Mouse (Mus musculus) liver, adult 2 months (tissue): ENCODE measurements around the gene Ccn2. TPM values are rescaled to one million over a fixed set of nuclear protein-coding genes. Genes with fewer than 3 reads are reported as not detected.

Experiments
- DNase-seq: peaks from one replicate; pipeline ENCODE4 v3.0.0-alpha.2; 2011; ENCODE audit warnings: low read depth, low spot score; ENCODE audit errors: extremely low read depth
- H3K27ac ChIP-seq: fragments of 200-500 bp; replicated peaks from 2 replicates; pipeline ENCODE4 v1.5.1; 2012; ENCODE audit warnings: low read depth, mild to moderate bottlenecking, control low read depth, inconsistent platforms, low read length; ENCODE audit not compliant: insufficient read depth
- H3K27me3 ChIP-seq: fragments of 200-500 bp; 2 replicates; pipeline ENCODE4 v1.6.1; 2012; ENCODE audit warnings: mild to moderate bottlenecking, moderate library complexity, low read length, inconsistent platforms; ENCODE audit not compliant: control insufficient read depth, insufficient read depth
- H3K36me3 ChIP-seq: fragments of 200-500 bp; 2 replicates; pipeline ENCODE4 v1.6.1; 2012; ENCODE audit warnings: low read length, inconsistent platforms; ENCODE audit not compliant: control insufficient read depth, insufficient read depth
- H3K4me1 ChIP-seq: fragments of 200-500 bp; 2 replicates; pipeline ENCODE4 v1.6.1; 2011; ENCODE audit warnings: low read length; ENCODE audit not compliant: control insufficient read depth, insufficient read depth
- H3K4me3 ChIP-seq: fragments of 200-500 bp; 2 replicates; pipeline ENCODE4 v1.5.1; 2011; ENCODE audit warnings: low read depth, mild to moderate bottlenecking, control low read depth, low read length, moderate library complexity; ENCODE audit not compliant: insufficient read depth
- H3K79me2 ChIP-seq: fragments of 200-500 bp; 2 replicates; pipeline ENCODE4 v1.6.1; 2012; ENCODE audit warnings: inconsistent platforms, mild to moderate bottlenecking, low read length, moderate library complexity; ENCODE audit not compliant: control insufficient read depth, insufficient read depth
- H3K9ac ChIP-seq: fragments of 200-500 bp; 2 replicates; pipeline ENCODE4 v1.6.1; 2012; ENCODE audit warnings: low read depth, mild to moderate bottlenecking, control low read depth, inconsistent platforms, low read length
- CTCF ChIP-seq: fragments of 200-500 bp; IDR thresholded peaks from 2 replicates; pipeline ENCODE4 v1.5.1; 2011; ENCODE audit warnings: low read depth, low read length, control low read depth
- POLR2A ChIP-seq: fragments of 200-500 bp; IDR thresholded peaks from 2 replicates; pipeline ENCODE4 v1.6.1; 2011; ENCODE audit warnings: low read length, control low read depth; ENCODE audit not compliant: insufficient read depth; ENCODE audit errors: extremely low read depth
- WGBS: fragments of 180-500 bp; shearing (Covaris S2); methylation state at CpG from one replicate; pipeline ENCODE4 v1.1.7; 2018; 5-methylcytosine and 5-hydroxymethylcytosine counted together
- polyA plus RNA-seq: library from polyadenylated mRNA; depleted of rRNA; stranded (reverse); fragments of >200 nt; gene quantifications from 2 replicates; pipeline ENCODE4 v1.2.3, GENCODE M21; 2012; rRNA removed
- total RNA-seq: library from RNA; depleted of rRNA; stranded (reverse); fragments of >200 nt; gene quantifications from 2 replicates; pipeline ENCODE4 v1.2.3, GENCODE M21; 2014; rRNA removed

Gene Ccn2
- 6.6 and 20.5 TPM in 2 replicates for total RNA-seq
- polyA plus RNA-seq = 4.0 and 4.4 TPM in 2 replicates

DNA sequence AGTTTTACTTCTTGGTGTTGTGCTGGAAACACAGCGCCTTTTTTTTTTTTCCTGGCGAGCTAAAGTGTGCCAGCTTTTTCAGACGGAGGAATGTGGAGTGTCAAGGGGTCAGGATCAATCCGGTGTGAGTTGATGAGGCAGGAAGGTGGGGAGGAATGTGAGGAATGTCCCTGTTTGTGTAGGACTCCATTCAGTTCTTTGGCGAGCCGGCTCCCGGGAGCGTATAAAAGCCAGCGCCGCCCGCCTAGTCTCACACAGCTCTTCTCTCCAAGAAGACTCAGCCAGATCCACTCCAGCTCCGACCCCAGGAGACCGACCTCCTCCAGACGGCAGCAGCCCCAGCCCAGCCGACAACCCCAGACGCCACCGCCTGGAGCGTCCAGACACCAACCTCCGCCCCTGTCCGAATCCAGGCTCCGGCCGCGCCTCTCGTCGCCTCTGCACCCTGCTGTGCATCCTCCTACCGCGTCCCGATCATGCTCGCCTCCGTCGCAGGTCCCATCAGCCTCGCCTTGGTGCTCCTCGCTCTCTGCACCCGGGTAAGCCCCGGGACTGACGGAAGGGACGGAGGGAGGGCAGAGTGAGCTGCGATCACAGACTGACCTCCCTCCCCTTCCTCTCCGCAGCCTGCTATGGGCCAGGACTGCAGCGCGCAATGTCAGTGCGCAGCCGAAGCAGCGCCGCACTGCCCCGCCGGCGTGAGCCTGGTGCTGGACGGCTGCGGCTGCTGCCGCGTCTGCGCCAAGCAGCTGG, at the start of gene Ccn2:
Ccn2 (plus strand) TSS at position 193 of the 753 bp plus-strand sequence.
- Histone ChIP-seq H3K4me3 (peak within 1 kb of the TSS; percentile 63), H3K27me3 (no peaks in the 10 kb centered on the region; the same call in 1 of the 2 replicates), H3K9ac (peak within 1 kb of the TSS; percentile 64), H3K27ac (peak within 1 kb of the TSS; percentile 35), H3K4me1 (no peaks in the 10 kb centered on the region), H3K79me2 (no peaks in the 10 kb centered on the region), H3K36me3 (no peaks in the 10 kb centered on the region)
- peak; percentile 25; the same call in 1 of the 2 replicates for TF ChIP-seq POLR2A
- TF ChIP-seq CTCF = no peak
- peak; percentile 40 for DNase-seq
- WGBS = 2% methylated on average over 53 of the region's 53 CpGs

DNA sequence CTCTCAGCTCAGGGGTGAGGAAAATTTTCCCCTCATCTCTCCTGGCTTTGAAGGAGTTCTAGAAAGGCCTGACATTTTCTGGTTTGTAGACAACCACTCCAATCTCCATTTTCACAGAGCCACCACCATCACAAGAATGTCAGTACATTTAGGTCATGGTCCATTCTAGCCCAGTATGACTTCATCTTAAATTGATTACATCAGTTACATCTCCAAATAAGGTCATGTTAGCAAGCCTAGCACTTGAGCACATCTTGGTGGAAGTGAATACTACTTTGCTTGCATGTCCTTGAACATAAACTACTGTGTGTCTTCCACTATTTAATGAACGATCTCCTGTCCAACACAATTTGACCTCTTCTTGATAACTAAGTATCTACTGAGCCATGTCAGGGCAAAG, 42.4 kb upstream of the Ccn2 start:
- Histone ChIP-seq H3K4me1 (no peaks in the 10 kb centered on the region), H3K36me3 (no peaks in the 10 kb centered on the region), H3K27ac (no peak overlapping the region), H3K27me3 (no peaks in the 10 kb centered on the region), H3K4me3 (no peak overlapping the region), H3K9ac (no peak overlapping the region), H3K79me2 (no peaks in the 10 kb centered on the region)
- 75% methylated on average over 1 of the region's 1 CpGs for WGBS
- DNase-seq = no peak
- TF ChIP-seq CTCF (no peak), POLR2A (no peak)

DNA sequence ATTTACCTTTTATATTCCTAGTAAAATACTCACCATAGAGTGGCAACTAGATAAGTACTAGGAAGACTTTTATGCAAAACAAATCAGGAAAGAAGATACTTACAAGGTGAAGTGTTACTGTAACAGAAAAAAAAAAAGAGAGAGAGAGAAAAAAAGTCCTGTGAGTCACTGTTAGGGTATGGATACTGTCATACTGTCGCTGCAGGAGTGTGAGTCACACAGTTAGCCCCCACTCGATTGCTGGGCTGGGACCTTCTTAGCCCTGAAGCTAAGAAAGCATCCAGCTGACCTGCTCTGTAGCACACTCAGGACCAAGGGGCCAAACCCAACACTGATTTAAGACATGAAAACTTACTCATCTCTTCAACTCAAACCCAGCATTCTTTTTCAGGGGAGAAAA, 41.2 kb upstream of the Ccn2 start:
- no peak overlapping the region for H3K9ac ChIP-seq
- 66% methylated on average over 2 of the region's 2 CpGs for WGBS
- H3K27ac ChIP-seq = no peak overlapping the region
- H3K4me1 ChIP-seq = no peaks in the 10 kb centered on the region
- TF ChIP-seq CTCF (no peak), POLR2A (no peak)
- H3K4me3 ChIP-seq = no peak overlapping the region
- no peaks in the 10 kb centered on the region for H3K36me3 ChIP-seq
- H3K27me3 ChIP-seq = no peaks in the 10 kb centered on the region
- H3K79me2 ChIP-seq = no peaks in the 10 kb centered on the region
- no peak for DNase-seq

DNA sequence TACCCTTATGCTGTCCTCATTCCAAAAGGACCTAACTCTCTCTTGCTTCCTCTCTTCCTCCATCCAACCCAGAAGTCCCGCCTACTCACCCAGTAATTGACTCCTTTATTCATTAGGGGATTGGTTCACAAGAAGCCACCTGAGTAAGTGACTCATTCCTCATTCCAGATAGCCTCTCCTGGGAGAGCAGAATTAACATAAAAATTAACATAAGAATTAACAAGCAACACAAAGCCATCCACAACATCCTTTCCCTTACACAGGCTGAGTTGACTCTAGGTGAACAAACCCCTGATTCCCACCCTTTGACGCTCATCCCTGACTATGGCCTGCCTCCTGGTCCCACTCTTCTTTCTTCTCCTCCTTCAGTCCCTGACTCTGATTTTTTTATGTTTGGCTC, 36.9 kb upstream of the Ccn2 start:
- Histone ChIP-seq H3K27ac (no peak overlapping the region), H3K9ac (no peak overlapping the region), H3K27me3 (no peaks in the 10 kb centered on the region), H3K4me3 (no peak overlapping the region), H3K79me2 (no peaks in the 10 kb centered on the region), H3K36me3 (no peaks in the 10 kb centered on the region), H3K4me1 (no peaks in the 10 kb centered on the region)
- no peak for TF ChIP-seq POLR2A
- no peak for DNase-seq
- WGBS = 84% methylated on average over 2 of the region's 2 CpGs

DNA sequence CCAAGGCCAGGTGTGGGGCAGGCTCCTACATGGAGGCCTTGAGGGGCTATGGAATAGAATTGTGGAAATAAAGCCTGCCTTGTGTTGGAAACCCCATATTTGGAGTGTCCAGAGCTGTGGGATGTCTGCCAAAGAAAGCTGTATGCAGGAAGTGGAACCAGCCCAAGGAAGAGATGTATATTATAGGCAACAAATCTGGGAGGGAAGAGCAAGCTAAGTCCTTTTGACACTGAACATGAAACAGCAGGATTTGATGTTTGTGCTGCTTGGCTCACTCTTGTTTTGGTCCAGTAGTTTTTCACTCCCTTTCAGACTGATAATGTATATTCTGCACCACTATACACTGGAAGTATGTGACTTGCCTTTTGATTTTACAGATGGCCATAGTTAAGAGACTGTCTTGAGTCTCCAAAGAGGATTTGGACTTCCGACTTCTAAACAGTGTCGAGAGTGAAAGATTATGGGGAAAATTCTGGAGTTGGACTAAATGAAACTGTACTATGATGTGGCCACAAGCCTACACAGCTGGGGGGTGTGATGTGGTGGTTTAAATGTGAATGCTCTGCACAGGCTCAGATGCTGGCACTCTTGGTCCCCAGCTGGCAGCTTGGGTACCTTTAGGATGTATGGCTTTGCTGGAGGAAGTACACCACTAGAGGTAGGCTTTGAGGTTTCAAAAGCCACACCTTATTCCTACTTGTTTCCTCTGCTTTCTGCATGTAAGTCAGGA, 25.4 kb upstream of the Ccn2 start:
- no peak overlapping the region for H3K27ac ChIP-seq
- WGBS = 82% methylated on average over 2 of the region's 2 CpGs
- H3K27me3 ChIP-seq = no peaks in the 10 kb centered on the region
- H3K4me1 ChIP-seq = no peaks in the 10 kb centered on the region
- H3K4me3 ChIP-seq = no peak overlapping the region
- no peaks in the 10 kb centered on the region for H3K36me3 ChIP-seq
- TF ChIP-seq CTCF (no peak), POLR2A (no peak)
- no peaks in the 10 kb centered on the region for H3K79me2 ChIP-seq
- no peak for DNase-seq
- H3K9ac ChIP-seq = no peak overlapping the region
